Mouse (Mus musculus): ENCODE results near the gene Senp6. TPM values are rescaled to one million over a fixed set of nuclear protein-coding genes. Genes with fewer than 3 reads are reported as not detected.
"Not testable (repeated sequence)": the region's sequence is repeated elsewhere in the genome, so short reads cannot be mapped to it uniquely, and the experiment has no call there.

Gene Senp6
- total and polyA plus RNA-seq, 2 experiments from 2014 or later, result 28.9 to 54.1 TPM

DNA sequence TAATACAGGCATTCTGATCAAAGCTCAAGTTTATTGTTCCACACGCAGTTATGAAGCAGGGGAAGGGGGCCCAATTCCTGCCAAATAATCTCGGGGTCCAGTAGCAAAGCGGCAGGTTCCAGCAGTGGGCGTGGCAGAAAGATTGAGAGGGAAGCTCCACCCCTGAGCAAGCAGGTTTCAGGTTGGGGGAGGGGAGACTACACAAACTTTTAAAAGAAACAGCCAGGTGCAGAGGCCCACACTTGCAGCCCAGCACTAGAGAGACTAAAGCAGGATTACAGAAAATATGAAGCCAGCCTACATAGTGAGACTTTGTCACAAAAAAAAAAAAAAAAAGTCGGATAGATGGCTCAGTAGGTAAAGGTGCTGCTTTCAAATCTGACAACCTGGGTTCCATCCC lies 13.8 kb upstream of the Senp6 start:
- Histone ChIP-seq H3K27ac (ENCODE audit: low read depth) (no peak overlapping the region), H3K9me3 (replicated peaks; ENCODE audit: control insufficient read depth, low read length) (no peaks in the 10 kb centered on the region), H3K4me1 (ENCODE audit: control insufficient read depth, insufficient read depth) (no peaks in the 10 kb centered on the region), H3K4me3 (ENCODE audit: low read depth, low read length) (no peak overlapping the region), H3K4me2 (ENCODE audit: low read depth, low read length) (no peak overlapping the region), H3K9ac (replicated peaks; ENCODE audit: low read depth, low read length) (no peak overlapping the region), H3K27me3 (ENCODE audit: control insufficient read depth, insufficient read depth, low read length) (no peaks in the 10 kb centered on the region), H3K36me3 (replicated peaks; ENCODE audit: control insufficient read depth, insufficient read depth, low read length) (no peaks in the 10 kb centered on the region)
- no peak for TF ChIP-seq EP300 (IDR thresholded peaks at IDR 0.05; ENCODE audit: low read depth)
- TF ChIP-seq CTCF (IDR thresholded peaks at IDR 0.05; ENCODE audit: low read depth), result no peak
- no peak for DNase-seq (ENCODE audit: low spot score)
- 72% methylated on average over 5 of the region's 5 CpGs for WGBS
- ATAC-seq (ENCODE audit: insufficient read depth, low read depth), result no peak

DNA sequence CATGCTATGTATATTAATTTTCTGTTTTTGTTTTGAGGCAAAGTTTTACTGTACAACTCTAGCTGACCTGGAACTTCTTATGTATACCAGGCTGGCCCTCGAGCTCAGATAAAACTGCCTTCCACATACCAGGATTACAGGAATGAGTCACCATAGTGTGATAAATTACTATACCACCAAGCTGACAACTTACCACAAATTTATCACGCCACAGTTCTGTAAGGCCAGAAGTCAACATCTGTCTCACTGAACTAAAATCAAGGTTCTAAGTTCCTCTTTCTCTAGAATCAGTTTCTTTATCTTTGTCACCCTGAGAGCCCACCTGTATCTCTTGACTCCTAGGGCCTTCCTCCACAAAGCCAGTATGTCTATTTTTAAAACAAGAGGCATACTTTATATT lies 9.0 kb upstream of the Senp6 start:
- 43% methylated on average over 2 of the region's 2 CpGs for WGBS
- ATAC-seq (ENCODE audit: insufficient read depth, low read depth), result no peak

DNA sequence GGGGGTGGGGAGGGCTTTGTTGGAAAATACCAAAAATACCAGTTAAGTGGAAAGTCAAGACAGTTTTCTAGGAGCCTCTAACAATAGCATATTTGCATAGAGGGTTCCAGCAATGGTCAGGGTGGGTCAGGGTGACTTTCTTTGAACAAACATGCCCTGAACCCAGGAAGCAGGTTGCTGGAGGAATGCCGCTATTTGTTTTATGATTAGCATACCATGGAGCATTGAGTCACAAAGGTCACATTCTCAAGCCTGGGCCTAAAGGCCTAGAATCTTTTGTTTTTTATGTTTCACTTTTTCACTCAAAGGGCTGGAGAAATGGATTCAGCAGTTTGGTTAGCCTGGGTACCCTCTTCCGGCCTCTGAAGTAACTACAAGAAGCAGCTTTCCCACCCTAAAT lies 1.2 kb upstream of the Senp6 start:
- H3K9ac ChIP-seq (replicated peaks; ENCODE audit: low read depth, low read length); H3K27me3 ChIP-seq (ENCODE audit: control insufficient read depth, insufficient read depth, low read length); H3K36me3 ChIP-seq (replicated peaks; ENCODE audit: control insufficient read depth, insufficient read depth, low read length); H3K4me2 ChIP-seq (ENCODE audit: low read depth, low read length); H3K4me3 ChIP-seq (ENCODE audit: low read depth, low read length); H3K9me3 ChIP-seq (replicated peaks; ENCODE audit: control insufficient read depth, low read length); H3K27ac ChIP-seq (ENCODE audit: low read depth); ATAC-seq (ENCODE audit: insufficient read depth, low read depth); H3K4me1 ChIP-seq (ENCODE audit: control insufficient read depth, insufficient read depth); DNase-seq (ENCODE audit: low spot score): not testable (repeated sequence)
- WGBS, result 91% methylated on average over 2 of the region's 2 CpGs

More for the DNA sequence above, 9.0 kb upstream of the Senp6 start:
- TF ChIP-seq CTCF (IDR thresholded peaks at IDR 0.05; ENCODE audit: low read depth) (no peak), EP300 (IDR thresholded peaks at IDR 0.05; ENCODE audit: low read depth) (no peak)
- no peaks in the 10 kb centered on the region for H3K9me3 ChIP-seq (replicated peaks; ENCODE audit: control insufficient read depth, low read length)
- no peak for DNase-seq (ENCODE audit: low spot score)
- H3K27ac ChIP-seq (ENCODE audit: low read depth), result no peak overlapping the region
- H3K36me3 ChIP-seq (replicated peaks; ENCODE audit: control insufficient read depth, insufficient read depth, low read length), result no peaks in the 10 kb centered on the region
- H3K4me2 ChIP-seq (ENCODE audit: low read depth, low read length), result no peak overlapping the region
- no peak overlapping the region for H3K4me3 ChIP-seq (ENCODE audit: low read depth, low read length)
- H3K4me1 ChIP-seq (ENCODE audit: control insufficient read depth, insufficient read depth), result no peaks in the 10 kb centered on the region
- H3K27me3 ChIP-seq (ENCODE audit: control insufficient read depth, insufficient read depth, low read length), result no peaks in the 10 kb centered on the region
- no peak overlapping the region for H3K9ac ChIP-seq (replicated peaks; ENCODE audit: low read depth, low read length)

DNA sequence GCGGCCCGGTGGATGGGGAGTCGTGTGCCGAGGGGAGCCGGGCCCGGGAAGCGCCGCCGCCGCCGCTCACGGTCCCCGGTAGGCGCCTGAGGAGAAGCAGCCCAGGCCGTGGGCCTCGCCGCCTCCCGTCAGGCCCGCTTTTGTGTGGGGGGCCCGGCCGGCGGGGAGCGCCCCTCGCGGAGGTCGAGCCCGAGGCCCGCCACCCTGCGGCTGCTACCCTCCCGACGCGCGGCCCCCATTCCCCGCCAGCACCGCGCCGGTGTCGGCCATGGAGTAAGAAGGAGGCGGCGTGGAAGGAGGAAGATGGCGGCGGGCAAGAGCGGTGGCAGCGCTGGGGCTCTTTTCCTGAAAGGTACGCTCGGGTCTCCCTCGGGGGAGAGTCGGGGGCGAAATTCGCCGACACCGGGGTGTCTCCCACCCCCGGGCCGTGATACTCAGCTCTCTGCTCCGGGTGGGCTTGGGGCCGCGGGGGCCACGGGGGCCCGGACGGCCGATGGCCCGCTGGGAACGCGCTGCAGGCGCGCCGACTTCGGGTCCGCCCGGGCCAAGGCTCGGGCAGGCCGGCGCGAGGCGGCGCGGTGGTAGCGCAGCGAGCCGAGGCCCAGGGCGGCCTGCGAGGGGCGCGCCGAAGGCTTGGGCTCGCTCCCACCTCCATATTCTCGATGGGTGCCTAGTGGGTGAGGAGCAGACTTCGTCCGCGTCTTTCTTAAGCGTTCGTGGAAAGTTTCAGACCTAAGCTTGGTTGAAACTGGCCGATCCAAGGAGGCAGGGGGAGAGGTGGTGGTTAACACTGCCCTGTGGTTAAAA lies 721 bp downstream of the Senp6 start:
- WGBS, result under 1% methylated on average over 85 of the region's 93 CpGs

DNA sequence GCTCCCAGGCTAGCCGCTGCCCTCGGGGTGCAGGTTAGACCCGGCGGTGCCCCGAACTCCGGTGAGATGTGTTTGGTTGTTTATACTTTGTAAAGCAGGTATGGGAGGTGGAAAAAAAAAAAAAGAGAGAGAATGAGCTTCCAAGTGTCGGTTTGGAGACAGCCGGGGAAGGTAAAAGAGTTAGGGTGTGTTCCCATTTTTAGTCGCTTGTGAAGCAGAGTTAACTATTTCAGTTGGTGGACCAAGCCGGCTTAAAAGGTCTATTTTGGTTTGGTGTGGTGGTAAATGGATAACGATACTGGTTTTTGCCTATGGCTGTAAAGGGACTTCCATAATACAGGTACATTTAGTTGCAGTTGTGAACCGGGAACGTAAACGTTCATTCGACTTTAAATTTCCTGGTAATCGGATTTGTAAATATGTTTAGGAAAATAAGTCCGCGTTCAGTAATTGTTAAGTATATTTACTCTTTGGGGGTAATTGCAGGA lies 1.4 kb downstream of the Senp6 start:
- peak overlapping the region; percentile 99 for H3K27ac ChIP-seq (ENCODE audit: low read depth)
- no peaks in the 10 kb centered on the region for H3K36me3 ChIP-seq (replicated peaks; ENCODE audit: control insufficient read depth, insufficient read depth, low read length)
- H3K4me3 ChIP-seq (ENCODE audit: low read depth, low read length), result peak overlapping the region; percentile 81
- H3K4me1 ChIP-seq (ENCODE audit: control insufficient read depth, insufficient read depth), result peaks cover 26% of the 10 kb centered on the region
- peak overlapping the region; percentile 100 for H3K9ac ChIP-seq (replicated peaks; ENCODE audit: low read depth, low read length)
- H3K27me3 ChIP-seq (ENCODE audit: control insufficient read depth, insufficient read depth, low read length), result no peaks in the 10 kb centered on the region
- TF ChIP-seq EP300 (IDR thresholded peaks at IDR 0.05; ENCODE audit: low read depth) (no peak), CTCF (IDR thresholded peaks at IDR 0.05; ENCODE audit: low read depth) (no peak)
- H3K4me2 ChIP-seq (ENCODE audit: low read depth, low read length), result peak overlapping the region; percentile 73
- WGBS, result under 1% methylated on average over 18 of the region's 18 CpGs
- H3K9me3 ChIP-seq (replicated peaks; ENCODE audit: control insufficient read depth, low read length), result peaks cover 9% of the 10 kb centered on the region; the same call in 1 of the 2 replicates
- no peak for DNase-seq (ENCODE audit: low spot score)
- no peak for ATAC-seq (ENCODE audit: insufficient read depth, low read depth)

More for the DNA sequence above, 721 bp downstream of the Senp6 start:
- ATAC-seq (ENCODE audit: insufficient read depth, low read depth) (peak; percentile 83), DNase-seq (ENCODE audit: low spot score) (peak; percentile 49)
- H3K27me3 ChIP-seq (ENCODE audit: control insufficient read depth, insufficient read depth, low read length), result no peaks in the 10 kb centered on the region
- H3K27ac ChIP-seq (ENCODE audit: low read depth), result peak overlapping the region; percentile 99
- H3K4me1 ChIP-seq (ENCODE audit: control insufficient read depth, insufficient read depth), result peaks cover 22% of the 10 kb centered on the region
- no peaks in the 10 kb centered on the region for H3K36me3 ChIP-seq (replicated peaks; ENCODE audit: control insufficient read depth, insufficient read depth, low read length)
- H3K9ac ChIP-seq (replicated peaks; ENCODE audit: low read depth, low read length), result peak overlapping the region; percentile 100
- H3K9me3 ChIP-seq (replicated peaks; ENCODE audit: control insufficient read depth, low read length), result peaks cover 9% of the 10 kb centered on the region; the same call in 1 of the 2 replicates
- TF ChIP-seq EP300 (IDR thresholded peaks at IDR 0.05; ENCODE audit: low read depth) (no peak), CTCF (IDR thresholded peaks at IDR 0.05; ENCODE audit: low read depth) (no peak)
- peak overlapping the region; percentile 73 for H3K4me2 ChIP-seq (ENCODE audit: low read depth, low read length)
- H3K4me3 ChIP-seq (ENCODE audit: low read depth, low read length), result peak overlapping the region; percentile 81
